8 mouse cellular contexts compared by ENCODE assay signal in genomic region chr2:6353060-6353459, GRCm38 (mm10). TPM values are rescaled to one million over a fixed set of nuclear protein-coding genes. Genes with fewer than 3 reads are reported as not detected.
DNase-seq lines count a peak whose midpoint lies in the region; ATAC-seq and TF ChIP-seq lines count a peak whose summit lies in the region.

No protein-coding gene starts in this region.

- no peaks in the 10 kb centered on the region for H3K27me3 ChIP-seq in heart, adult 2 months (ENCODE audit: control insufficient read depth, insufficient read depth, low read length)
- H3K27me3 ChIP-seq in lung, postnatal 0 days (replicated peaks; ENCODE audit: insufficient read depth, low read length) = no peaks in the 10 kb centered on the region
- H3K27me3 ChIP-seq in limb, embryonic 10.5 days (ENCODE audit: low read depth, poor library complexity, severe bottlenecking) = no peaks in the 10 kb centered on the region

- H3K4me3 ChIP-seq in heart, adult 2 months = peak overlapping the region; percentile 27
- no peak overlapping the region for H3K4me3 ChIP-seq in lung, postnatal 0 days (ENCODE audit: low read depth, low read length)
- H3K4me3 ChIP-seq in limb, embryonic 10.5 days = no peak overlapping the region

- no peak overlapping the region for H3K27ac ChIP-seq in heart, adult 2 months
- H3K27ac ChIP-seq in lung, postnatal 0 days (ENCODE audit: low read length) = no peak overlapping the region
- H3K27ac ChIP-seq in limb, embryonic 10.5 days = peak overlapping the region; percentile 58; the same call in 1 of the 2 replicates

- H3K9ac ChIP-seq in heart, adult 2 months (ENCODE audit: low read depth, low read length) = no peak overlapping the region
- H3K9ac ChIP-seq in lung, postnatal 0 days (replicated peaks; ENCODE audit: low read depth) = 0 out of 2 replicates have a peak overlapping the region, but pooled peaks have one; percentile 16

- no peak for TF ChIP-seq CTCF in heart, adult 2 months (IDR thresholded peaks at IDR 0.05)
- no peak for TF ChIP-seq CTCF in lung, postnatal 0 days (IDR thresholded peaks at IDR 0.05)

- peaks cover 8% of the 10 kb centered on the region for H3K4me1 ChIP-seq in heart, adult 2 months (ENCODE audit: control insufficient read depth, insufficient read depth, low read length)
- H3K4me1 ChIP-seq in lung, postnatal 0 days (ENCODE audit: insufficient read depth, low read depth, low read length) = peaks cover 22% of the 10 kb centered on the region
- H3K4me1 ChIP-seq in limb, embryonic 10.5 days = peaks cover 30% of the 10 kb centered on the region

- no peak for ATAC-seq in lung, postnatal 0 days

- no peak for TF ChIP-seq EP300 in heart, adult 2 months (IDR thresholded peaks at IDR 0.05; ENCODE audit: insufficient read depth, low read depth, low read length)
- no peak for TF ChIP-seq EP300 in lung, postnatal 0 days (IDR thresholded peaks at IDR 0.05)

- H3K36me3 ChIP-seq in heart, adult 2 months (ENCODE audit: control insufficient read depth, insufficient read depth, low read length) = no peaks in the 10 kb centered on the region
- no peaks in the 10 kb centered on the region for H3K36me3 ChIP-seq in lung, postnatal 0 days (ENCODE audit: insufficient read depth, low read length)
- H3K36me3 ChIP-seq in limb, embryonic 10.5 days = peaks cover 11% of the 10 kb centered on the region

- no peak for TF ChIP-seq POLR2A in heart, adult 2 months (IDR thresholded peaks at IDR 0.05; ENCODE audit: insufficient read depth, low read depth, low read length)

- no peaks in the 10 kb centered on the region for H3K9me3 ChIP-seq in lung, postnatal 0 days (ENCODE audit: low read length)
- H3K9me3 ChIP-seq in limb, embryonic 10.5 days (replicated peaks) = no peaks in the 10 kb centered on the region

- H3K79me2 ChIP-seq in heart, adult 2 months (replicated peaks; ENCODE audit: control insufficient read depth, insufficient read depth, low read length) = peaks cover 1% of the 10 kb centered on the region; the same call in 1 of the 2 replicates

- DNase-seq in heart, adult 2 months = no peak
- no peak for DNase-seq in heart, adult 9 months (ENCODE audit: low spot score in 2 of 2)
- DNase-seq in lung, postnatal 0 days (ENCODE audit: low spot score) = no peak
- DNase-seq in lung, adult 18-20 months = no peak
- no peak for DNase-seq in limb, embryonic 10.5 days (ENCODE audit: low spot score)
- DNase-seq in naive thymus-derived CD4-positive, alpha-beta T cell, adult 2 months (ENCODE audit: low read depth) = peak; percentile 30
- no peak for DNase-seq in ovary, postnatal 10 days (ENCODE audit: low spot score)
- no peak for DNase-seq in left cerebral cortex, adult 9 months (ENCODE audit: low spot score in 2 of 2)

- 56% methylated on average over 4 of the region's 4 CpGs for WGBS in heart, adult 2 months
- 61% methylated on average over 4 of the region's 4 CpGs for WGBS in lung, postnatal 0 days
- 73% methylated on average over 4 of the region's 4 CpGs for WGBS in limb, embryonic 10.5 days

- intact Hi-C loops in heart, adult 2 months (cut with DNase I) = no loop called here

- no peak overlapping the region for H3K4me2 ChIP-seq in lung, postnatal 0 days (replicated peaks; ENCODE audit: low read depth, low read length)

RNA-seq across cellular contexts. Expression of gene Usp6nl, which starts 30.6 kb away (rescaled TPM):
- 1 to 10 TPM; 6.5 to 6.6 TPM for total RNA-seq in heart, adult 2 months (2021)
- polyA plus RNA-seq in heart, adult 2 months (2012; rRNA removed) = 2.0 and 2.8 TPM in 2 replicates
- 9.5 and 11.0 TPM in 2 replicates for polyA plus RNA-seq in lung, postnatal 0 days (2015; fragmentation: Nextera tagmentation; extraction: Ambion mirVana)
- polyA plus RNA-seq in limb, embryonic 10.5 days (2016; fragmentation: Nextera tagmentation; extraction: Ambion mirVana) = 11.8 and 12.8 TPM in 2 replicates
